Mouse (Mus musculus): ENCODE measurements around the gene Dpf3. TPM values are rescaled to one million over a fixed set of nuclear protein-coding genes. Genes with fewer than 3 reads are reported as not detected.
A peak's percentile ranks its signal among the peaks of the same experiment; 100 is the strongest.

Gene Dpf3
- polyA plus RNA-seq, 1 experiment from 2014 or later: 10.5 TPM

DNA sequence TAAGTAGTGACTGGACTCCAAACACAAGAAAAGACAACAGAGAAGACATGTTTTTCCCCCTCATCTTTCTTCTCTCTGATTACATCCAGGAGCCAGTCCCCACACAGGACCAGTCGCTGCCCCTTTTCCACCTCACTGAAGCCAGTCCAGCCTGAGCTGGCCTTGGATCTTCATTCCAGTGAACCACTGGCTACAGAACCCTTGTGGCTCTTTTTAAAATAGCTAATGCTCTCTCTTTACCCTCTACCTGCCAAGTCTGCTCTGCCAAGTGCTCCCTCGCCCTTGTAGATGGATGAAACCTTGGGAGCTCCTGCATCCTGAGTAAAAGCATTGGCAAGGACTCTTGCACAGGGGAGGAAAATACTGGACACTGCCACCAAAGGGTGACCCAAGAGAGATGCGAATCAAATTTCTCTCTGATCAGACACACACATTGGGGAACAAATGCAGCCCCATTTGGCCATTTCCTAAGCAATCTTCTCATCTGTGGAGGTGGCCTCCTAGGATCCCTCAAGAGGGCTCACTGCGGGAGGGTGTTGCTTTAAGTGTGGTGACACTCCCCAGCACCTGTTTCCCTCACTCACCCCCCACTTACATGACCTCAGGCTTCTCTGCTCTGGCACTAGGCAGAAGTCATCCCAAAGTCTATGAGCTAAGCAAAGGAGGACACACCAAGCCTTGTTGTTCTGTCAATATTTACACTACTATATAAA lies 7.9 kb upstream of the Dpf3 start:
- Histone ChIP-seq H3K27ac (no peak overlapping the region), H3K4me3 (no peak overlapping the region), H3K9me3 (peaks cover 7% of the 10 kb centered on the region; the same call in 1 of the 2 replicates), H3K36me3 (no peaks in the 10 kb centered on the region), H3K27me3 (ENCODE audit: insufficient read depth, poor library complexity, severe bottlenecking) (no peaks in the 10 kb centered on the region), H3K4me1 (replicated peaks) (0 out of 2 replicates have a peak, but pooled peaks cover 3% of the 10 kb centered on the region)
- no peak for DNase-seq (ENCODE audit: low spot score)
- WGBS: 73% methylated on average over 4 of the region's 4 CpGs

DNA sequence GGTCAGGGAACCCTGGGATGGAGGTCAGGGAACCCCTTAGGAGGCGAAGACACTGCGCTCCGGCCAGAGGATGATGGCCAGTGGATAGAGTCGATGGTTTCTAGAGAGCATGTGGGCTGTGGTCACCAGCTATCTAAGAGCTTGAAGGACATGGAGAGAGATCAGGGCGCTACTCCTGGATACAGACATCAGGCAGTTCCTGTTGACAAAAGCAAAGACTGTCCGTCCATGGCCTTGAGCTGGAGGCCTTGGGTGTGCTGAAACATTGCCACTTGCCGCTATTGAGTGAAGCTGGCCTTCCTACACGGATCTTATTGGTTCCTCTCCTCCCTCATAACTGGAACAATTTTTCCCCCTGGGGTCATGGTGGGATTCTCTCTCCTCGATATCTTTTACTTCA lies 6.7 kb upstream of the Dpf3 start:
- no peak for DNase-seq (ENCODE audit: low spot score)
- Histone ChIP-seq H3K9me3 (peaks cover 7% of the 10 kb centered on the region; the same call in 1 of the 2 replicates), H3K4me1 (replicated peaks) (peaks cover 4% of the 10 kb centered on the region), H3K36me3 (no peaks in the 10 kb centered on the region), H3K27me3 (ENCODE audit: insufficient read depth, poor library complexity, severe bottlenecking) (peaks cover 10% of the 10 kb centered on the region), H3K27ac (no peak overlapping the region), H3K4me3 (no peak overlapping the region)
- 81% methylated on average over 9 of the region's 9 CpGs for WGBS

DNA sequence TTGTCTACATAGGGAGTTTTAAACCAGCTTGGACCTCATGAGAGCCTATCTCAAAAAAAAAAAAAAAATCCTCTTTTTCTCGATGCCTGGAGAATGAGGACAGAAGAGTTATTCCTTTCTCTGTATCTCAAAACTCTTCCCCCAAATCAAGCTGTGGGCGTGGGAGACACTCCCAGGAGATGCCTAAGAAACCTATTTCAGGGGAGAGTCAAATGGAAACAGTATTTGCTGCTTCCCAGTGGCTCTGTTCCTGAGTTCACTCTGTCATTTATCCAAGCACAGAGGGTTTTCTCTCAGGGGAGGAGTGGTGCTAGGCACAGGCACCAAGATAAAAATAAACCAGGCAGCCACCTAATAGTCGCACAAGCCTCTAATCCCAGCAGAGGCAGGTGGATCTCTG lies 5.3 kb upstream of the Dpf3 start:
- WGBS: 84% methylated on average over 3 of the region's 3 CpGs
- Histone ChIP-seq H3K36me3 (no peaks in the 10 kb centered on the region), H3K27me3 (ENCODE audit: insufficient read depth, poor library complexity, severe bottlenecking) (peaks cover 22% of the 10 kb centered on the region), H3K4me1 (replicated peaks) (peaks cover 18% of the 10 kb centered on the region), H3K9me3 (peaks cover 7% of the 10 kb centered on the region; the same call in 1 of the 2 replicates), H3K4me3 (no peak overlapping the region), H3K27ac (no peak overlapping the region)
- no peak for DNase-seq (ENCODE audit: low spot score)

DNA sequence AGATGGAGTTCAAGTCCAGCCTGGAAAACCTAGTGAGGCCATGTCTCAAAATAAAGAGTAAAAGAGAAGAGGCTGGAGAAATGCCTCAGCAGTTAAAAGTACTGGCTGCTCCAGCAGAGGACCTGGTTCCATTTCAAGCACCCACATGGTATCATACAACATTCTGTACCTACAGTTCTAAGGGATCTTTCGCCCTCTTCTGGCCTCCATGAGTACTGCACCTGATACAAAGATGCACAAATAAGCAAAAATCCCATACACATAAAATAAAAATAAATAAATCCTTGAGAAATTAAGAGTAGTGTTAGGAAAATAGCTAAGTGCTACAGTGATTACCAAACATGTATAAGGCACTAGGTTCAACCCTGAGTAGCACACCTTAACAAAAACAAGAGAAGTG lies 4.1 kb upstream of the Dpf3 start:
- Histone ChIP-seq H3K36me3 (no peaks in the 10 kb centered on the region), H3K27ac (no peak overlapping the region), H3K4me3 (no peak overlapping the region), H3K27me3 (ENCODE audit: insufficient read depth, poor library complexity, severe bottlenecking) (peaks cover 22% of the 10 kb centered on the region), H3K4me1 (replicated peaks) (peaks cover 19% of the 10 kb centered on the region), H3K9me3 (peaks cover 7% of the 10 kb centered on the region; the same call in 1 of the 2 replicates)
- DNase-seq (ENCODE audit: low spot score): no peak
- WGBS: 45% methylated on average over 1 of the region's 1 CpGs

DNA sequence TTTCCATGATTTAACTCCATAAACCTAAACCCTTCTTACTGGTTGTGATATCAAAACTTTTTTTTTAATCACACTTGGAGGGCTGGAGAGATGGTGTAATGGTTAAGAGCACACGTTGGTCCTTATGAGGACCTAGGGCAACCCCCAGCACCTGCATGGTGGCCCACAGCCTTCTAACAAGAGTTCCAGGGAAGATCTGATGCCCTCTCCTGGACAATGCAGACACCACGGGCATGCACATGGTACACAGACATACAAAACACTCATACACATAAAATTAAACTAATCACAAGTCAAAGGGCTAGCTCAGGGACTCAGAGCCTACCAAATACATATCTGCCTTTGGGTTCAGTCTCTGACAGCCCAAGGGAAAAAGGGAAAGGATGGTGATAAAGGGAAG lies 2.2 kb upstream of the Dpf3 start:
- peaks cover 7% of the 10 kb centered on the region; the same call in 1 of the 2 replicates for H3K9me3 ChIP-seq

DNA sequence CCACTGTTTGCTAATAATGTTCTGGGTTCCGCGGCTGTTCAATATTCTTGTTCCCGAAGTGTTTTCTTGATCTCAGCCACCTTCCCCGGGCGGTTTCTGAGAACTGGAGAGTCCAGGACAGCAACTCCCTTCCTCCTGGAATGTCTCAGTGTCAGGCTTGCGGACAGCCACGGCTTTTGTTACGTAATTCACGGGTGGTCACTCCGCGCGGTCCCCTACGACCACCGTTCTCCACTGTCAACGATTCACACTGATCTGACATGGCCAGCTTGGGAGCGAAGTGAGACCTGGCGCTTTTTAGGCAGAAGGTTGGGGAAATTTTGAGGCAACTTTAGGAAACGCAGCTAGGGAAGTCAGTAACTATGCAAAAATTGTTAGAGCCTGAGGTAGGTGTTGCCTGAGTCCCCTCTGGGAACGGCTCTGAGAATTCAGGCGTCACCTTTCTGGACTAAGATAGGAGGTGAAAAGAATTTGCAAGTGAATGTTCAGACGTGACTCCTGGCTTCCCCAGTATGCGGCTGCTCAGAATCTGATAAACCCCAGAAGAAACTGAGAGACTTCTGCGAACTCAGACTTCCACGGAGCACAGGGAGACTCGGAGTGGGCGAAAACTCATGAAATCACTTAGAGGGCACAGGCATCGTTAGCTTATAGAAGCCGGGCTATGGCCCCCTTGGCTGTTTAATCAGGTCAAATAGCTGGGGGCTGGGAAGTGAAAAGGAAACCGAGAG lies 860 bp upstream of the Dpf3 start:
- DNase-seq (ENCODE audit: low spot score): peak; percentile 31
- peak overlapping the region; percentile 75 for H3K4me3 ChIP-seq
- H3K27me3 ChIP-seq (ENCODE audit: insufficient read depth, poor library complexity, severe bottlenecking): peaks cover 53% of the 10 kb centered on the region
- no peaks in the 10 kb centered on the region for H3K36me3 ChIP-seq
- peaks cover 7% of the 10 kb centered on the region; the same call in 1 of the 2 replicates for H3K9me3 ChIP-seq
- peaks cover 39% of the 10 kb centered on the region for H3K4me1 ChIP-seq (replicated peaks)
- WGBS: under 1% methylated on average over 29 of the region's 29 CpGs
- peak overlapping the region; percentile 6; the same call in 1 of the 2 replicates for H3K27ac ChIP-seq

More for the DNA sequence above, 2.2 kb upstream of the Dpf3 start:
- H3K36me3 ChIP-seq: no peaks in the 10 kb centered on the region
- 39% methylated on average over 2 of the region's 2 CpGs for WGBS
- DNase-seq (ENCODE audit: low spot score): no peak
- peaks cover 34% of the 10 kb centered on the region for H3K4me1 ChIP-seq (replicated peaks)
- H3K27me3 ChIP-seq (ENCODE audit: insufficient read depth, poor library complexity, severe bottlenecking): peaks cover 39% of the 10 kb centered on the region
- H3K27ac ChIP-seq: no peak overlapping the region
- no peak overlapping the region for H3K4me3 ChIP-seq

DNA sequence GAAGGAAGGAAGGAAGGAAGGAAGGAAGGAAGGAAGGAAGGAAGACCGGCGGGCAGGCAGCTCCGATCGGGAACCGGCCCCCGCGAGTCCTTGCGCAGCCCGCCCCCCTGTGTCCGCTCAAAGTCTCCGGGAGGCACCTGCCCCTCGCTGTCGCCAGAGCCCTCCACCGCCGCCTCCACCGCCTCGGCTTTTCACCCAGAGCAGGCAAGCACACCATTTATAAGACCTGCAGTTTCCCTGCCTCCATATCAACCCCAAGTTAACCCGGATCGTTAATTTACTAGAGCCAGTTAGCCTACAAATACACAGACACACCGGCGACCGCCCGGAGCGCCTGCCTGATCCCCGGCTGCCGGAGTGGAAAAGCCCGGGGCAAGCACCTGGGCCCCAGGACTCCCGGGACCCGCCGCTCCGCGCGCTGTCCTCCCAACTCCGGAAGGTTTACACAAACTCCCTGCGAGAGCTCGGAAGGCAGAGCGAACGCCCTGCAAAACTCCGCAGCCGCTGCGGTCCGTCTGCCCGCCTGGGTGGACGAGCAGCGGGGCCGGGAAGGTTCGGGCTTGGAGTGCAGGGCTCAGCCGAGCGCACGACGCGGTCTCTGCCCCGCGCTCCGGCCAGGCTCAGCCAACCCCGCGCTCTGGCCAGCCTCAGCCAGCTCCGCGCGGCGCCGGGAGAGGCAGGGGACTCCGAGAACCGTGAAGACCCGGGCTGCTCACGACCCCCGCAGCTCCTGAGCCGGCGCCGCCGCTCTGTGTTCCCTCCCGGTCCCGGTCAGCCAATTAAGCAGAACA lies 650 bp downstream of the Dpf3 start:
- Histone ChIP-seq H3K4me1 (replicated peaks) (peaks cover 39% of the 10 kb centered on the region), H3K27me3 (ENCODE audit: insufficient read depth, poor library complexity, severe bottlenecking) (peaks cover 60% of the 10 kb centered on the region), H3K4me3 (peak overlapping the region; percentile 75), H3K9me3 (peaks cover 7% of the 10 kb centered on the region; the same call in 1 of the 2 replicates), H3K27ac (peak overlapping the region; percentile 86), H3K36me3 (no peaks in the 10 kb centered on the region)
- under 1% methylated on average over 73 of the region's 73 CpGs for WGBS
- peak; percentile 71 for DNase-seq (ENCODE audit: low spot score)

DNA sequence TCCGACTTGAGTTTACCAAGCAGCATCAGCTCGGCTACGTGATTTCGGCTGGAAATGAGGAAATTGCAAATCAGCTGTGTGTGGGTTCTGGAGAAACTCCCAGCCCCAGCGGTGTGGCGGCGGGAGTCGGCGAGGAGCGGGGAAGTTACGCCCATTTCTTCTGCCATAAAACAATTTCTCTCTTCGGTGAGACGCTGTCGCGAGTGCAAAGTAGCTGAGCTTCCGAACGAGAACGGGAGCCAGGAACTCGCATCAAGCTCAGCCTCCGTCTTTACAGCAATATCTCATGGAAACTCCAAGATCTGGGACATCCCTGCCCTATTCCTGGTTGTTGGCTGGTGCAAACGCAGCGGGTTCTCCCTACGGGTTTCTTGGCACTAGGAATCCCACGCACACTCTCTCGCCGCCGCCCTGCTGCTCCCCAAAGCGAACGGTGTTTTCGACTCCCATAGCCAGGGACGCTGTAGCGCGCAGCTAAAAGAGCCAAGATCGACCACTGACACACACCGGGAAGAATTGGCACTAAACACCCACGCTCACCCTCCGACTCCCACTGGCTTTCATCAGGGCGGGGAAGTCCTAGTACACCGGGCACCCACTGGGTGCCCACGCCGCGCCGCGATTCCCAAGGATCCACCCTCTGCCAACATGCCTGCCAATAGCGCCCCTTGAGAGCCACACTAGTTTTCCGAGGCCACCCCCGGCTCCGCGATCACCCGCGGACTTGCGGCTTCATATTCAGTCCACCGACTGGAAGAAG lies 1.4 kb downstream of the Dpf3 start:
- H3K4me3 ChIP-seq: peak overlapping the region; percentile 75
- DNase-seq (ENCODE audit: low spot score): peak; percentile 52
- peaks cover 60% of the 10 kb centered on the region for H3K27me3 ChIP-seq (ENCODE audit: insufficient read depth, poor library complexity, severe bottlenecking)
- H3K9me3 ChIP-seq: 0 out of 2 replicates have a peak, but pooled peaks cover 1% of the 10 kb centered on the region
- H3K27ac ChIP-seq: peak overlapping the region; percentile 86
- no peaks in the 10 kb centered on the region for H3K36me3 ChIP-seq
- under 1% methylated on average over 53 of the region's 53 CpGs for WGBS
- peaks cover 39% of the 10 kb centered on the region for H3K4me1 ChIP-seq (replicated peaks)

DNA sequence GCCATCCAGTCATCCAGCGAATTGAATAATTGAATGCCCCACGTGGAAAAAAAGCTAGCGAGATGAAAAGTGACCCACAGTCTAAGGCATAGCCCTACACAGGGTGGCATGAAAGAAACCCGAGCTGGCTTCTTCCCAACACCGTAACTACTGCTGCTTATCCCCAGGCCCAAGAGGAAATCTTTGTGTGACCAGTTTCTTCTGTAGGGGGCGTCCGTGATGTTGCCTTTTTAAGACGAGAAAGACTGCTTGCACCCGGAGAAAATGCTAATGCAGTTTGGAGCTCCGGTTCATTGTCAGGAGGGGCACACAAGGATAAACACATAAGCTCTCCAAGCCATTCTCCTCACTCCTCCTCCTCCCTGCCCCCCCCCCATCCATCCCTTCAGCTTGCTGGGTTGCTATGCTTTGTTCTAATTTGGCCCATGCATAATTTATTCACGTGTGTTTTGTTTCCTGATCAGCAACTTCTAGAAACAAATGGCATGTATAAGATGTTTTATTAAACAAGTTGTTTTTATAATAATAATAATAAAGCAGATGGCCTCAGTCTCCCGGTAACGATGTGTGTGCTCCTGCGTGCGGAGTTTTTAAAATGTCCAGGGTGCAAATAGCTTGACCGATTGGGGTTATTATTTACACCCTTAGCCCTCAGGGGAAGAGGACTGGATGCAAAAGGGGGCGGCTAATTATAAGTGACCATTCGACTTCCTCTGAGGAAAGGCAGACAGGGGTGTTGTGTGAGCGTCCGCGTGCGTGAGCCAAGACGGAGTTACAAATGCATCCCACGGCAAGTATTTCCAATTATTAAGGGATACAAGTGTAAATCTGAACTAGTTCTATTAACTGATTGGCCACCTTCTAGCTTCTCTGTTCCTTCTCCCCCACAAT lies 2.4 kb downstream of the Dpf3 start:
- Histone ChIP-seq H3K27me3 (ENCODE audit: insufficient read depth, poor library complexity, severe bottlenecking) (peaks cover 58% of the 10 kb centered on the region), H3K27ac (peak overlapping the region; percentile 2; the same call in 1 of the 2 replicates), H3K36me3 (no peaks in the 10 kb centered on the region), H3K4me1 (replicated peaks) (peaks cover 39% of the 10 kb centered on the region), H3K9me3 (no peaks in the 10 kb centered on the region), H3K4me3 (peak overlapping the region; percentile 75)
- peak; percentile 50 for DNase-seq (ENCODE audit: low spot score)
- WGBS: under 1% methylated on average over 24 of the region's 24 CpGs

DNA sequence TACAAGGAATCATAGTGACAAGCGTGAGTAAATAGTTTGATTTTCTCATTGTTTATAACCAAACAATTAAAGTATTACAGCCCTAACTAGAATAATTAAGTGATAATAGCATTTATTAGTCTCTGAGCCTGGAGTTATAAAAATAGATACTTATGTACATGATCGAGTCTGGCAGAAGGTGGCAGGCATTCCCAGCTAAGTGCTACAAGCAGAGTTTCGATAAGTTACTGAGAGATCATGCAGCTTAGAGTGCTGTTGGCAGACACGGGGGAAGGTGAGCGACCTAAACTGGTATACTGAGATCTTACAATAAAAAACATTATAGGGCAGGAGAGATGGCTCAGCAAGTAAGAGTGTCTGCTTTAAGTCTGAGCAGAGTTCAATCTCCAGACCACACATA lies 3.9 kb downstream of the Dpf3 start:
- no peak for DNase-seq (ENCODE audit: low spot score)
- H3K36me3 ChIP-seq: no peaks in the 10 kb centered on the region
- H3K4me1 ChIP-seq (replicated peaks): peaks cover 34% of the 10 kb centered on the region
- peaks cover 44% of the 10 kb centered on the region for H3K27me3 ChIP-seq (ENCODE audit: insufficient read depth, poor library complexity, severe bottlenecking)
- H3K4me3 ChIP-seq: no peak overlapping the region
- no peaks in the 10 kb centered on the region for H3K9me3 ChIP-seq
- H3K27ac ChIP-seq: no peak overlapping the region
- 80% methylated on average over 5 of the region's 5 CpGs for WGBS

DNA sequence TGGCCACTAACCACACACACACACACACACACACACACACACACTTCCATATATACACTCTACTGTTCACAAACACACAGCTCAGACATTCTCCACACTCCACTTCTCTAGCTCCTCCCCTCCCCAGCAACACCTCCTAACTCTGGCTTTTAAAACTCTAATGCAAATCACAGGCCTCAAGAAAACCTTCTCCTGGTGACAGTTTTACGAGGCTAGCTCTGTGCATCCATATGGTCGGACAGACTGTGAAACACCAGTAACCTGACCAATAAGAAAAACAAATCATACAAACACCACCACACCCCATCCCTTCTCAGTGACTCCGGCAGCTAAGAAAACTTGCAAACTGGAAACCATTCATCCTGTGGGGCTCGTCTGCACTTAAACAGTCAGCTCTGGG lies 6.1 kb downstream of the Dpf3 start:
- 74% methylated on average over 4 of the region's 4 CpGs for WGBS

More for the DNA sequence above, 6.1 kb downstream of the Dpf3 start:
- Histone ChIP-seq H3K4me1 (replicated peaks) (peaks cover 22% of the 10 kb centered on the region), H3K27me3 (ENCODE audit: insufficient read depth, poor library complexity, severe bottlenecking) (peaks cover 37% of the 10 kb centered on the region), H3K9me3 (no peaks in the 10 kb centered on the region), H3K4me3 (no peak overlapping the region), H3K27ac (no peak overlapping the region), H3K36me3 (no peaks in the 10 kb centered on the region)
- DNase-seq (ENCODE audit: low spot score): no peak

Measured in hindbrain, embryonic 10.5 days (tissue).